Mouse (Mus musculus): Measurements from ENCODE around the gene 4930469K13Rik.

4930469K13Rik gene

GRCm38 (mm10) chr11:34000416-34000815, 97.9 kb downstream of the 4930469K13Rik start:
- in situ Hi-C loops (cut with MboI; ENCODE audit: low sequenced_read_pairs) = loop anchor here (10.0 kb wide), 1 partner anchor 74 kb away; no protein-coding TSS in a partner anchor

GRCm38 (mm10) chr11:33998244-33998643, 100.1 kb downstream of the 4930469K13Rik start:
- in situ Hi-C loops (cut with MboI; ENCODE audit: low sequenced_read_pairs) = no loop called here

- in situ Hi-C loops (cut with MboI; ENCODE audit: low sequenced_read_pairs) = no loop called here
Measured at GRCm38 (mm10) chr11:33993496-33993895, 104.9 kb downstream of the 4930469K13Rik start.

GRCm38 (mm10) chr11:33992938-33993337, 105.4 kb downstream of the 4930469K13Rik start, which contains the start of gene Kcnip1:
Gene Kcnip1, minus strand, starts transcription at chr11:33993152.
- in situ Hi-C loops (cut with MboI; ENCODE audit: low sequenced_read_pairs) = no loop called here

- in situ Hi-C loops (cut with MboI; ENCODE audit: low sequenced_read_pairs) = no loop called here
Measured at GRCm38 (mm10) chr11:33990002-33990401, 108.4 kb downstream of the 4930469K13Rik start.

GRCm38 (mm10) chr11:33986525-33986924, 111.8 kb downstream of the 4930469K13Rik start:
- in situ Hi-C loops (cut with MboI; ENCODE audit: low sequenced_read_pairs) = no loop called here

- in situ Hi-C loops (cut with MboI; ENCODE audit: low sequenced_read_pairs) = no loop called here
Measured at GRCm38 (mm10) chr11:33980146-33980545, 118.2 kb downstream of the 4930469K13Rik start.

GRCm38 (mm10) chr11:33975121-33975520, 123.2 kb downstream of the 4930469K13Rik start:
- in situ Hi-C loops (cut with MboI; ENCODE audit: low sequenced_read_pairs) = no loop called here

- in situ Hi-C loops (cut with MboI; ENCODE audit: low sequenced_read_pairs) = no loop called here
Measured at GRCm38 (mm10) chr11:33974341-33975040, 123.9 kb downstream of the 4930469K13Rik start.

GRCm38 (mm10) chr11:33972114-33972513, 126.2 kb downstream of the 4930469K13Rik start:
- in situ Hi-C loops (cut with MboI; ENCODE audit: low sequenced_read_pairs) = no loop called here

- in situ Hi-C loops (cut with MboI; ENCODE audit: low sequenced_read_pairs) = loop anchor here (10.0 kb wide), 1 partner anchor 116 kb away; no protein-coding TSS in a partner anchor
Measured at GRCm38 (mm10) chr11:33969199-33969598, 129.2 kb downstream of the 4930469K13Rik start.

GRCm38 (mm10) chr11:33967708-33968107, 130.6 kb downstream of the 4930469K13Rik start:
- in situ Hi-C loops (cut with MboI; ENCODE audit: low sequenced_read_pairs) = loop anchor here (10.0 kb wide), 1 partner anchor 117 kb away; no protein-coding TSS in a partner anchor

- in situ Hi-C loops (cut with MboI; ENCODE audit: low sequenced_read_pairs) = loop anchor here (10.0 kb wide), 1 partner anchor 119 kb away; no protein-coding TSS in a partner anchor
Measured at GRCm38 (mm10) chr11:33965380-33965779, 133.0 kb downstream of the 4930469K13Rik start.

- in situ Hi-C loops (cut with MboI; ENCODE audit: low sequenced_read_pairs) = loop anchor here (10.0 kb wide), 1 partner anchor 122 kb away; no protein-coding TSS in a partner anchor
Measured at GRCm38 (mm10) chr11:33962688-33963407, 135.5 kb downstream of the 4930469K13Rik start, which contains the start of gene Kcnmb1. Gene Kcnmb1, plus strand, starts transcription at chr11:33963013.

GRCm38 (mm10) chr11:33962178-33962577, 136.2 kb downstream of the 4930469K13Rik start:
- in situ Hi-C loops (cut with MboI; ENCODE audit: low sequenced_read_pairs) = loop anchor here (10.0 kb wide), 1 partner anchor 123 kb away; no protein-coding TSS in a partner anchor

- in situ Hi-C loops (cut with MboI; ENCODE audit: low sequenced_read_pairs) = no loop called here
Measured at GRCm38 (mm10) chr11:33958713-33959112, 139.6 kb downstream of the 4930469K13Rik start.

GRCm38 (mm10) chr11:33957595-33957994, 140.8 kb downstream of the 4930469K13Rik start:
- in situ Hi-C loops (cut with MboI; ENCODE audit: low sequenced_read_pairs) = no loop called here

GRCm38 (mm10) chr11:33956623-33957022, 141.7 kb downstream of the 4930469K13Rik start:
- in situ Hi-C loops (cut with MboI; ENCODE audit: low sequenced_read_pairs) = no loop called here

GRCm38 (mm10) chr11:33955982-33956381, 142.4 kb downstream of the 4930469K13Rik start:
- in situ Hi-C loops (cut with MboI; ENCODE audit: low sequenced_read_pairs) = no loop called here

- in situ Hi-C loops (cut with MboI; ENCODE audit: low sequenced_read_pairs) = no loop called here
Measured at GRCm38 (mm10) chr11:33951684-33952625, 146.4 kb downstream of the 4930469K13Rik start.

Measured in CH12F3 (cell line).